Mouse (Mus musculus) stomach, embryonic 16.5 days (tissue): Measurements from ENCODE around the gene E030018B13Rik. TPM values are rescaled to one million over a fixed set of nuclear protein-coding genes. Genes with fewer than 3 reads are reported as not detected.

Experiments used
- ATAC-seq: fragments of 200-750 bp; cut with Nextera tagmentation; 2 replicates; pipeline ENCODE4 v1.8.0; 2017; ENCODE audit warnings: moderate number of reproducible peaks, moderate TSS enrichment; ENCODE audit not compliant: insufficient read depth, low FRiP score
- H3K27ac ChIP-seq: fragments of 300-500 bp; sonication (generic); 2 replicates; pipeline ENCODE4 v1.5.1; 2014; ENCODE audit warnings: low read length
- H3K27me3 ChIP-seq: fragments of 300-500 bp; sonication (generic); 2 replicates; pipeline ENCODE4 v1.6.1; 2014; ENCODE audit warnings: low read length, control low read depth, mixed read lengths; ENCODE audit not compliant: control insufficient read depth, insufficient read depth
- H3K36me3 ChIP-seq: fragments of 300-500 bp; sonication (generic); 2 replicates; pipeline ENCODE4 v1.6.1; 2014; ENCODE audit warnings: low read length; ENCODE audit not compliant: control insufficient read depth, insufficient read depth
- H3K4me1 ChIP-seq: fragments of 300-500 bp; sonication (generic); 2 replicates; pipeline ENCODE4 v1.6.1; 2014; ENCODE audit warnings: low read length, control low read depth, mixed read lengths; ENCODE audit not compliant: control insufficient read depth, insufficient read depth
- H3K4me2 ChIP-seq: fragments of 300-500 bp; sonication (generic); 2 replicates; pipeline ENCODE4 v1.6.1; 2014; ENCODE audit warnings: low read depth, low read length, mixed read lengths
- H3K4me3 ChIP-seq: fragments of 300-500 bp; sonication (generic); replicated peaks from 2 replicates; pipeline ENCODE4 v1.5.1; 2014; ENCODE audit warnings: mild to moderate bottlenecking, low read length
- H3K9ac ChIP-seq: fragments of 300-500 bp; sonication (generic); 2 replicates; pipeline ENCODE4 v1.6.1; 2014; ENCODE audit warnings: low read length
- H3K9me3 ChIP-seq: fragments of 300-500 bp; sonication (generic); replicated peaks from 2 replicates; pipeline ENCODE4 v1.6.1; 2016; ENCODE audit warnings: low read length, control low read depth; ENCODE audit not compliant: control insufficient read depth
- WGBS: fragments of 180-500 bp; shearing (Covaris S2); extraction: QIAGEN DNeasy Blood & Tissue Kit; methylation state at CpG from one replicate; pipeline ENCODE4 v1.1.7; 2014; 5-methylcytosine and 5-hydroxymethylcytosine counted together
- polyA plus RNA-seq: library from polyadenylated mRNA; unstranded; fragments of >200 nt; fragmentation: Nextera tagmentation; extraction: Ambion mirVana; gene quantifications from 2 replicates; pipeline ENCODE4 v1.2.1, GENCODE M21; 2015

E030018B13Rik gene
- polyA plus RNA-seq, 1 experiment from 2014 or later, result not detected

- WGBS, result 87% methylated on average over 4 of the region's 4 CpGs
Observed at GRCm38 (mm10) chr7:63929080-63929479, 12.4 kb downstream of the E030018B13Rik start.

GRCm38 (mm10) chr7:63930132-63930531 is 13.5 kb downstream of the E030018B13Rik start:
- WGBS, result 89% methylated on average over 3 of the region's 3 CpGs
- Histone ChIP-seq H3K27ac (no peak overlapping the region), H3K9ac (no peak overlapping the region), H3K4me1 (peaks cover 18% of the 10 kb centered on the region), H3K36me3 (no peaks in the 10 kb centered on the region), H3K27me3 (no peaks in the 10 kb centered on the region), H3K4me3 (no peak overlapping the region), H3K9me3 (no peaks in the 10 kb centered on the region), H3K4me2 (no peak overlapping the region)
- ATAC-seq, result no peak

More at GRCm38 (mm10) chr7:63929080-63929479, 12.4 kb downstream of the E030018B13Rik start:
- H3K27me3 ChIP-seq, result no peaks in the 10 kb centered on the region
- H3K27ac ChIP-seq, result no peak overlapping the region
- H3K4me1 ChIP-seq, result peaks cover 27% of the 10 kb centered on the region
- no peaks in the 10 kb centered on the region for H3K36me3 ChIP-seq
- H3K9me3 ChIP-seq, result no peaks in the 10 kb centered on the region
- no peak overlapping the region for H3K9ac ChIP-seq
- no peak overlapping the region for H3K4me3 ChIP-seq
- no peak for ATAC-seq
- H3K4me2 ChIP-seq, result no peak overlapping the region

- WGBS, result 80% methylated on average over 5 of the region's 5 CpGs
- Histone ChIP-seq H3K27ac (no peak overlapping the region), H3K9me3 (no peaks in the 10 kb centered on the region), H3K9ac (no peak overlapping the region), H3K4me2 (no peak overlapping the region), H3K27me3 (no peaks in the 10 kb centered on the region), H3K36me3 (no peaks in the 10 kb centered on the region), H3K4me1 (peaks cover 18% of the 10 kb centered on the region), H3K4me3 (no peak overlapping the region)
- no peak for ATAC-seq
Observed at GRCm38 (mm10) chr7:63930766-63931165, 14.1 kb downstream of the E030018B13Rik start.

- no peak overlapping the region for H3K4me3 ChIP-seq
- H3K27ac ChIP-seq, result no peak overlapping the region
- H3K4me1 ChIP-seq, result peaks cover 9% of the 10 kb centered on the region
- no peaks in the 10 kb centered on the region for H3K36me3 ChIP-seq
- H3K9ac ChIP-seq, result no peak overlapping the region
- no peak for ATAC-seq
- H3K27me3 ChIP-seq, result no peaks in the 10 kb centered on the region
- no peaks in the 10 kb centered on the region for H3K9me3 ChIP-seq
- 78% methylated on average over 3 of the region's 3 CpGs for WGBS
- H3K4me2 ChIP-seq, result no peak overlapping the region
Observed at GRCm38 (mm10) chr7:63932461-63932860, 15.8 kb downstream of the E030018B13Rik start.

GRCm38 (mm10) chr7:63933905-63934304 is 17.2 kb downstream of the E030018B13Rik start:
- Histone ChIP-seq H3K4me1 (peaks cover 9% of the 10 kb centered on the region), H3K27ac (no peak overlapping the region), H3K4me3 (no peak overlapping the region), H3K4me2 (no peak overlapping the region), H3K9me3 (no peaks in the 10 kb centered on the region), H3K36me3 (no peaks in the 10 kb centered on the region), H3K9ac (no peak overlapping the region), H3K27me3 (no peaks in the 10 kb centered on the region)
- no peak for ATAC-seq
- WGBS, result 88% methylated on average over 6 of the region's 6 CpGs

- Histone ChIP-seq H3K27me3 (no peaks in the 10 kb centered on the region), H3K9ac (no peak overlapping the region; the same call in 1 of the 2 replicates), H3K27ac (no peak overlapping the region), H3K4me1 (peaks cover 9% of the 10 kb centered on the region), H3K4me2 (no peak overlapping the region), H3K36me3 (no peaks in the 10 kb centered on the region), H3K9me3 (no peaks in the 10 kb centered on the region), H3K4me3 (no peak overlapping the region)
- 50% methylated on average over 1 of the region's 1 CpGs for WGBS
- no peak for ATAC-seq
Observed at GRCm38 (mm10) chr7:63934530-63934929, 17.9 kb downstream of the E030018B13Rik start.

GRCm38 (mm10) chr7:63935809-63936187 is 19.1 kb downstream of the E030018B13Rik start:
- H3K36me3 ChIP-seq, result no peaks in the 10 kb centered on the region
- peaks cover 16% of the 10 kb centered on the region for H3K4me1 ChIP-seq
- H3K9me3 ChIP-seq, result no peaks in the 10 kb centered on the region
- peak overlapping the region; percentile 98; the same call in 1 of the 2 replicates for H3K27ac ChIP-seq
- H3K4me2 ChIP-seq, result peak overlapping the region; percentile 93
- H3K27me3 ChIP-seq, result no peaks in the 10 kb centered on the region
- WGBS, result 28% methylated on average over 8 of the region's 8 CpGs
- peak overlapping the region; percentile 78 for H3K4me3 ChIP-seq
- peak overlapping the region; percentile 96 for H3K9ac ChIP-seq
- ATAC-seq, result no peak

- no peaks in the 10 kb centered on the region for H3K9me3 ChIP-seq
Observed at GRCm38 (mm10) chr7:63936188-63936985, 19.7 kb downstream of the E030018B13Rik start.

GRCm38 (mm10) chr7:63936986-63937235 is 20.3 kb downstream of the E030018B13Rik start:
- H3K9ac ChIP-seq, result peak overlapping the region; percentile 96
- no peak for ATAC-seq
- no peaks in the 10 kb centered on the region for H3K9me3 ChIP-seq
- peak overlapping the region; percentile 93 for H3K4me2 ChIP-seq
- peak overlapping the region; percentile 78 for H3K4me3 ChIP-seq
- no peaks in the 10 kb centered on the region for H3K36me3 ChIP-seq
- H3K4me1 ChIP-seq, result peaks cover 16% of the 10 kb centered on the region
- peak overlapping the region; percentile 98 for H3K27ac ChIP-seq
- WGBS, result under 1% methylated on average over 11 of the region's 11 CpGs
- no peaks in the 10 kb centered on the region for H3K27me3 ChIP-seq

More at GRCm38 (mm10) chr7:63936188-63936985, 19.7 kb downstream of the E030018B13Rik start:
- Histone ChIP-seq H3K27ac (peak overlapping the region; percentile 98), H3K4me2 (peak overlapping the region; percentile 93), H3K9ac (peak overlapping the region; percentile 96), H3K4me1 (peaks cover 16% of the 10 kb centered on the region), H3K4me3 (peak overlapping the region; percentile 78), H3K36me3 (no peaks in the 10 kb centered on the region), H3K27me3 (no peaks in the 10 kb centered on the region)
- no peak for ATAC-seq
- WGBS, result under 1% methylated on average over 34 of the region's 34 CpGs
